Mouse (Mus musculus) forebrain, embryonic 16.5 days (tissue): Measurements from ENCODE around the gene Cdr2l. TPM values are rescaled to one million over a fixed set of nuclear protein-coding genes. Genes with fewer than 3 reads are reported as not detected.
A peak's percentile ranks its signal among the peaks of the same experiment; 100 is the strongest.

ENCODE experiments used
- ATAC-seq: fragments of 200-750 bp; cut with Nextera tagmentation; 2 replicates; pipeline ENCODE4 v1.8.0; 2017; ENCODE audit warnings: mild to moderate bottlenecking, moderate library complexity
- H3K27ac ChIP-seq: fragments of 300-500 bp; sonication (generic); 2 replicates; pipeline ENCODE4 v1.5.1; 2014; ENCODE audit warnings: low read length, control low read depth
- H3K27me3 ChIP-seq: fragments of 300-500 bp; sonication (generic); replicated peaks from 2 replicates; pipeline ENCODE4 v1.6.1; 2014; ENCODE audit warnings: low read length; ENCODE audit not compliant: control insufficient read depth, insufficient read depth
- H3K36me3 ChIP-seq: fragments of 300-500 bp; sonication (generic); 2 replicates; pipeline ENCODE4 v1.6.1; 2014; ENCODE audit not compliant: control insufficient read depth, insufficient read depth
- H3K4me1 ChIP-seq: fragments of 300-500 bp; sonication (generic); replicated peaks from 2 replicates; pipeline ENCODE4 v1.6.1; 2014; ENCODE audit warnings: low read length; ENCODE audit not compliant: control insufficient read depth, insufficient read depth
- H3K4me2 ChIP-seq: fragments of 300-500 bp; sonication (generic); 2 replicates; pipeline ENCODE4 v1.6.1; 2014; ENCODE audit warnings: mild to moderate bottlenecking, low read length, control low read depth
- H3K4me3 ChIP-seq: fragments of 300-500 bp; sonication (generic); replicated peaks from 2 replicates; pipeline ENCODE4 v1.5.1; 2014; ENCODE audit warnings: mild to moderate bottlenecking, low read length, control low read depth
- H3K9ac ChIP-seq: fragments of 300-500 bp; sonication (generic); replicated peaks from 2 replicates; pipeline ENCODE4 v1.6.1; 2014; ENCODE audit warnings: low read depth, low read length, control low read depth
- H3K9me3 ChIP-seq: fragments of 300-500 bp; sonication (generic); 2 replicates; pipeline ENCODE4 v1.6.1; 2016; ENCODE audit warnings: low read length; ENCODE audit not compliant: control insufficient read depth
- WGBS: fragments of 180-500 bp; shearing (Covaris S2); extraction: QIAGEN DNeasy Blood & Tissue Kit; methylation state at CpG from one replicate; pipeline ENCODE4 v1.1.7; 2014; 5-methylcytosine and 5-hydroxymethylcytosine counted together
- polyA plus RNA-seq: library from polyadenylated mRNA; unstranded; fragments of >200 nt; fragmentation: Nextera tagmentation; extraction: Ambion mirVana; gene quantifications from 2 replicates; pipeline ENCODE4 v1.2.1, GENCODE M21; 2015

Gene Cdr2l
- polyA plus RNA-seq, 1 experiment from 2014 or later: 18.3 TPM

GRCm38 (mm10) chr11:115345515-115345914 lies 36.2 kb upstream of the Cdr2l start:
- 0 out of 2 replicates have a peak, but pooled peaks cover 3% of the 10 kb centered on the region for H3K4me1 ChIP-seq
- no peak overlapping the region for H3K4me3 ChIP-seq
- ATAC-seq: no peak
- no peaks in the 10 kb centered on the region for H3K27me3 ChIP-seq
- H3K9me3 ChIP-seq: no peaks in the 10 kb centered on the region
- 54% methylated on average over 7 of the region's 7 CpGs for WGBS
- H3K27ac ChIP-seq: no peak overlapping the region
- H3K36me3 ChIP-seq: peaks cover 3% of the 10 kb centered on the region; the same call in 1 of the 2 replicates
- H3K9ac ChIP-seq: no peak overlapping the region
- H3K4me2 ChIP-seq: no peak overlapping the region

- Histone ChIP-seq H3K4me1 (0 out of 2 replicates have a peak, but pooled peaks cover 3% of the 10 kb centered on the region), H3K27me3 (no peaks in the 10 kb centered on the region), H3K27ac (no peak overlapping the region), H3K9me3 (no peaks in the 10 kb centered on the region), H3K4me3 (no peak overlapping the region), H3K4me2 (no peak overlapping the region), H3K9ac (no peak overlapping the region), H3K36me3 (peaks cover 3% of the 10 kb centered on the region; the same call in 1 of the 2 replicates)
- 66% methylated on average over 17 of the region's 17 CpGs for WGBS
- ATAC-seq: no peak
Observed at GRCm38 (mm10) chr11:115348681-115349248, 33.0 kb upstream of the Cdr2l start.

GRCm38 (mm10) chr11:115349976-115350375 lies 31.7 kb upstream of the Cdr2l start:
- WGBS: 83% methylated on average over 4 of the region's 4 CpGs
- Histone ChIP-seq H3K27me3 (no peaks in the 10 kb centered on the region), H3K36me3 (peaks cover 3% of the 10 kb centered on the region; the same call in 1 of the 2 replicates), H3K9ac (no peak overlapping the region), H3K4me3 (no peak overlapping the region), H3K4me2 (no peak overlapping the region), H3K4me1 (0 out of 2 replicates have a peak, but pooled peaks cover 3% of the 10 kb centered on the region), H3K9me3 (no peaks in the 10 kb centered on the region), H3K27ac (no peak overlapping the region)
- ATAC-seq: no peak

- H3K4me1 ChIP-seq: no peaks in the 10 kb centered on the region
- H3K27me3 ChIP-seq: no peaks in the 10 kb centered on the region
- no peaks in the 10 kb centered on the region for H3K9me3 ChIP-seq
- no peak overlapping the region for H3K4me3 ChIP-seq
- H3K9ac ChIP-seq: no peak overlapping the region
- peaks cover 3% of the 10 kb centered on the region; the same call in 1 of the 2 replicates for H3K36me3 ChIP-seq
- ATAC-seq: no peak
- H3K27ac ChIP-seq: no peak overlapping the region
- WGBS: 96% methylated on average over 5 of the region's 5 CpGs
- H3K4me2 ChIP-seq: no peak overlapping the region
Observed at GRCm38 (mm10) chr11:115353375-115353774, 28.3 kb upstream of the Cdr2l start.

GRCm38 (mm10) chr11:115354183-115354582 lies 27.5 kb upstream of the Cdr2l start:
- Histone ChIP-seq H3K4me2 (no peak overlapping the region), H3K9ac (no peak overlapping the region), H3K36me3 (no peaks in the 10 kb centered on the region), H3K4me1 (peaks cover 6% of the 10 kb centered on the region), H3K4me3 (no peak overlapping the region), H3K9me3 (no peaks in the 10 kb centered on the region), H3K27me3 (no peaks in the 10 kb centered on the region), H3K27ac (no peak overlapping the region)
- ATAC-seq: peak; percentile 57
- WGBS: 11% methylated on average over 8 of the region's 8 CpGs

GRCm38 (mm10) chr11:115358468-115358867 lies 23.2 kb upstream of the Cdr2l start:
- no peak overlapping the region for H3K27ac ChIP-seq

GRCm38 (mm10) chr11:115359293-115359692 lies 22.4 kb upstream of the Cdr2l start:
- H3K4me1 ChIP-seq: peaks cover 10% of the 10 kb centered on the region
- no peak for ATAC-seq
- WGBS: 44% methylated on average over 3 of the region's 3 CpGs
- H3K4me3 ChIP-seq: no peak overlapping the region
- H3K27ac ChIP-seq: no peak overlapping the region
- no peaks in the 10 kb centered on the region for H3K36me3 ChIP-seq
- no peak overlapping the region for H3K9ac ChIP-seq
- H3K9me3 ChIP-seq: no peaks in the 10 kb centered on the region
- H3K27me3 ChIP-seq: no peaks in the 10 kb centered on the region
- no peak overlapping the region for H3K4me2 ChIP-seq

More at GRCm38 (mm10) chr11:115358468-115358867, 23.2 kb upstream of the Cdr2l start:
- Histone ChIP-seq H3K9me3 (no peaks in the 10 kb centered on the region), H3K4me1 (peaks cover 10% of the 10 kb centered on the region), H3K36me3 (no peaks in the 10 kb centered on the region), H3K4me2 (no peak overlapping the region), H3K4me3 (no peak overlapping the region), H3K27me3 (no peaks in the 10 kb centered on the region), H3K9ac (0 out of 2 replicates have a peak overlapping the region, but pooled peaks have one; percentile 12)
- 16% methylated on average over 5 of the region's 5 CpGs for WGBS
- peak; percentile 49; the same call in 1 of the 2 replicates for ATAC-seq

- WGBS: 69% methylated on average over 6 of the region's 6 CpGs
Observed at GRCm38 (mm10) chr11:115359726-115360125, 22.0 kb upstream of the Cdr2l start.

GRCm38 (mm10) chr11:115364136-115364535 lies 17.6 kb upstream of the Cdr2l start:
- no peak overlapping the region for H3K4me2 ChIP-seq
- no peaks in the 10 kb centered on the region for H3K27me3 ChIP-seq
- no peaks in the 10 kb centered on the region for H3K9me3 ChIP-seq
- 89% methylated on average over 3 of the region's 3 CpGs for WGBS
- no peak for ATAC-seq
- H3K27ac ChIP-seq: no peak overlapping the region
- H3K4me1 ChIP-seq: peaks cover 21% of the 10 kb centered on the region
- no peak overlapping the region for H3K4me3 ChIP-seq
- H3K9ac ChIP-seq: no peak overlapping the region
- H3K36me3 ChIP-seq: no peaks in the 10 kb centered on the region

More at GRCm38 (mm10) chr11:115359726-115360125, 22.0 kb upstream of the Cdr2l start:
- no peaks in the 10 kb centered on the region for H3K27me3 ChIP-seq
- H3K4me1 ChIP-seq: peaks cover 10% of the 10 kb centered on the region
- H3K9me3 ChIP-seq: no peaks in the 10 kb centered on the region
- no peak for ATAC-seq
- no peak overlapping the region for H3K9ac ChIP-seq
- H3K27ac ChIP-seq: no peak overlapping the region
- no peak overlapping the region for H3K4me2 ChIP-seq
- H3K4me3 ChIP-seq: no peak overlapping the region
- H3K36me3 ChIP-seq: no peaks in the 10 kb centered on the region
